Comparison of ENCODE assay signal across 9 mouse cellular contexts in genomic region chr11:106329682-106330081, GRCm38 (mm10). TPM values are rescaled to one million over a fixed set of nuclear protein-coding genes. Genes with fewer than 3 reads are reported as not detected.
DNase-seq lines count a peak whose midpoint lies in the region; ATAC-seq and TF ChIP-seq lines count a peak whose summit lies in the region.
"Had no signal": no experiment of that assay in that cellular context is flagged by ENCODE, and none has a peak within 500 bp of the region (broad histone marks: within the 10 kb centered on the region; RNA-seq: fewer than 3 reads in every experiment).

No protein-coding gene starts in this region.

- DNase-seq in forebrain, postnatal 0 days = peak; percentile 20
- DNase-seq in 3T3-L1 (ENCODE audit: low read depth, low spot score) (peak; percentile 65), R1 (ENCODE audit: low read depth, low spot score) (peak; percentile 45)
- DNase-seq in embryonic facial prominence, embryonic 14.5 days (ENCODE audit: low spot score) = peak; percentile 62
- peak in 2 of 3 experiments; percentile 13 to 32 for DNase-seq in liver, embryonic 14.5 days (ENCODE audit: low read depth in 3 of 3, low spot score in 3 of 3)
- DNase-seq in skeletal muscle tissue, adult 2 months (ENCODE audit: low read depth, low spot score) = peak; percentile 66

- no peak overlapping the region for H3K9ac ChIP-seq in forebrain, postnatal 0 days
- no peak overlapping the region for H3K9ac ChIP-seq in forebrain, embryonic 13.5 days
- H3K9ac ChIP-seq in embryonic facial prominence, embryonic 14.5 days (ENCODE audit: low read depth, low read length) = no peak overlapping the region
- no peak overlapping the region for H3K9ac ChIP-seq in liver, embryonic 14.5 days (replicated peaks)
- no peak overlapping the region for H3K9ac ChIP-seq in forebrain, embryonic 16.5 days (replicated peaks; ENCODE audit: low read depth, low read length)

- WGBS in forebrain, postnatal 0 days = 72% methylated on average over 7 of the region's 7 CpGs
- 77% methylated on average over 7 of the region's 7 CpGs for WGBS in forebrain, embryonic 13.5 days
- WGBS in embryonic facial prominence, embryonic 14.5 days = 68% methylated on average over 7 of the region's 7 CpGs
- WGBS in liver, embryonic 14.5 days (ENCODE audit: insufficient replicate concordance) = 35% methylated on average over 7 of the region's 7 CpGs
- 79% methylated on average over 7 of the region's 7 CpGs for WGBS in forebrain, embryonic 16.5 days

- no peaks in the 10 kb centered on the region for H3K27me3 ChIP-seq in forebrain, postnatal 0 days (ENCODE audit: insufficient read depth, low read length)
- no peaks in the 10 kb centered on the region for H3K27me3 ChIP-seq in forebrain, embryonic 13.5 days
- no peaks in the 10 kb centered on the region for H3K27me3 ChIP-seq in embryonic facial prominence, embryonic 14.5 days (replicated peaks; ENCODE audit: control insufficient read depth, insufficient read depth, low read length)
- H3K27me3 ChIP-seq in liver, embryonic 14.5 days (ENCODE audit: control insufficient read depth, insufficient read depth, low read length) = no peaks in the 10 kb centered on the region
- no peaks in the 10 kb centered on the region for H3K27me3 ChIP-seq in forebrain, embryonic 16.5 days (replicated peaks; ENCODE audit: control insufficient read depth, insufficient read depth, low read length)

- no peaks in the 10 kb centered on the region for H3K36me3 ChIP-seq in forebrain, postnatal 0 days (ENCODE audit: insufficient read depth)
- no peaks in the 10 kb centered on the region for H3K36me3 ChIP-seq in forebrain, embryonic 13.5 days (ENCODE audit: poor library complexity, severe bottlenecking)
- no peaks in the 10 kb centered on the region for H3K36me3 ChIP-seq in embryonic facial prominence, embryonic 14.5 days (ENCODE audit: control insufficient read depth, insufficient read depth, low read length)
- H3K36me3 ChIP-seq in liver, embryonic 14.5 days (replicated peaks; ENCODE audit: control insufficient read depth, insufficient read depth, low read depth) = no peaks in the 10 kb centered on the region
- no peaks in the 10 kb centered on the region for H3K36me3 ChIP-seq in forebrain, embryonic 16.5 days (ENCODE audit: control insufficient read depth, insufficient read depth)

- no peaks in the 10 kb centered on the region for H3K9me3 ChIP-seq in forebrain, postnatal 0 days (ENCODE audit: low read length)
- no peaks in the 10 kb centered on the region for H3K9me3 ChIP-seq in forebrain, embryonic 13.5 days (replicated peaks)
- no peaks in the 10 kb centered on the region for H3K9me3 ChIP-seq in embryonic facial prominence, embryonic 14.5 days (ENCODE audit: control insufficient read depth, low read length)
- no peaks in the 10 kb centered on the region for H3K9me3 ChIP-seq in liver, embryonic 14.5 days (ENCODE audit: control insufficient read depth, low read length)
- H3K9me3 ChIP-seq in forebrain, embryonic 16.5 days (ENCODE audit: control insufficient read depth, low read length) = no peaks in the 10 kb centered on the region

- H3K4me2 ChIP-seq in forebrain, postnatal 0 days (ENCODE audit: low read depth) = no peak overlapping the region
- H3K4me2 ChIP-seq in forebrain, embryonic 13.5 days = no peak overlapping the region
- H3K4me2 ChIP-seq in embryonic facial prominence, embryonic 14.5 days (ENCODE audit: low read depth, low read length) = no peak overlapping the region
- H3K4me2 ChIP-seq in liver, embryonic 14.5 days (ENCODE audit: low read depth) = no peak overlapping the region
- H3K4me2 ChIP-seq in forebrain, embryonic 16.5 days (ENCODE audit: low read length) = no peak overlapping the region

- H3K4me1 ChIP-seq in forebrain, postnatal 0 days (ENCODE audit: insufficient read depth) = no peaks in the 10 kb centered on the region
- no peaks in the 10 kb centered on the region for H3K4me1 ChIP-seq in forebrain, embryonic 13.5 days
- H3K4me1 ChIP-seq in embryonic facial prominence, embryonic 14.5 days (ENCODE audit: control insufficient read depth, insufficient read depth, low read length) = peaks cover 6% of the 10 kb centered on the region; the same call in 1 of the 2 replicates
- peaks cover 0 to 9% of the 10 kb centered on the region in 2 experiments; a peak in 2 of 4 replicates for H3K4me1 ChIP-seq in liver, embryonic 14.5 days (replicated peaks; ENCODE audit: control insufficient read depth in 2 of 2, insufficient read depth in 2 of 2, low read length in 1 of 2)
- H3K4me1 ChIP-seq in forebrain, embryonic 16.5 days (replicated peaks; ENCODE audit: control insufficient read depth, insufficient read depth, low read length) = no peaks in the 10 kb centered on the region

- no peak overlapping the region for H3K27ac ChIP-seq in forebrain, postnatal 0 days (ENCODE audit: low read depth, low read length)
- no peak overlapping the region for H3K27ac ChIP-seq in forebrain, embryonic 13.5 days
- H3K27ac ChIP-seq in embryonic facial prominence, embryonic 14.5 days (replicated peaks; ENCODE audit: low read depth, low read length) = no peak overlapping the region
- H3K27ac ChIP-seq in liver, embryonic 14.5 days = no peak overlapping the region
- H3K27ac ChIP-seq in forebrain, embryonic 16.5 days (ENCODE audit: low read length) = no peak overlapping the region

- no peak for TF ChIP-seq EP300 in liver, embryonic 14.5 days (IDR thresholded peaks at IDR 0.05; ENCODE audit: low read depth)

- H3K4me3 ChIP-seq in forebrain, postnatal 0 days (ENCODE audit: low read depth, low read length) = no peak overlapping the region
- H3K4me3 ChIP-seq in forebrain, embryonic 13.5 days = no peak overlapping the region
- H3K4me3 ChIP-seq in embryonic facial prominence, embryonic 14.5 days (ENCODE audit: low read depth, low read length) = no peak overlapping the region
- no peak overlapping the region for H3K4me3 ChIP-seq in liver, embryonic 14.5 days (ENCODE audit: insufficient read depth in 1 of 2, low read depth in 2 of 2, low read length in 2 of 2)
- no peak overlapping the region for H3K4me3 ChIP-seq in forebrain, embryonic 16.5 days (replicated peaks; ENCODE audit: low read length)

- no peak for ATAC-seq in forebrain, postnatal 0 days
- ATAC-seq in forebrain, embryonic 13.5 days = no peak
- ATAC-seq in embryonic facial prominence, embryonic 14.5 days (ENCODE audit: low read depth) = no peak
- ATAC-seq in liver, embryonic 14.5 days (ENCODE audit: insufficient read depth) = no peak
- ATAC-seq in forebrain, embryonic 16.5 days = no peak

- peak; percentile 57 for TF ChIP-seq CTCF in forebrain, postnatal 0 days (IDR thresholded peaks at IDR 0.05; ENCODE audit: low read depth)
- peak; percentile 41 for TF ChIP-seq CTCF in liver, embryonic 14.5 days (IDR thresholded peaks at IDR 0.05; ENCODE audit: low read depth)

RNA-seq across cellular contexts. Expression of gene Cd79b, which starts 15.1 kb away (rescaled TPM):
- 0.38 and 0.46 TPM in 2 replicates for total RNA-seq in forebrain, postnatal 0 days (2014; rRNA removed)
- 0.71 and 1.1 TPM in 2 replicates for polyA plus RNA-seq in forebrain, postnatal 0 days (2015; fragmentation: Nextera tagmentation; extraction: Ambion mirVana)
- 0.27 and 0.49 TPM in 2 replicates for polyA plus RNA-seq in forebrain, embryonic 13.5 days (2015; fragmentation: Nextera tagmentation; extraction: Ambion mirVana)
- polyA plus RNA-seq in embryonic facial prominence, embryonic 14.5 days (2014; fragmentation: Nextera tagmentation; extraction: Ambion mirVana) = 3.2 and 3.7 TPM in 2 replicates
- 3.1 and 3.7 TPM in 2 replicates for polyA plus RNA-seq in liver, embryonic 14.5 days (2012; rRNA removed)
- 4.5 and 4.9 TPM in 2 replicates for polyA plus RNA-seq in liver, embryonic 14.5 days (2014; fragmentation: Nextera tagmentation; extraction: Ambion mirVana)
- polyA plus RNA-seq in forebrain, embryonic 16.5 days (2015; fragmentation: Nextera tagmentation; extraction: Ambion mirVana) = 0.65 and 0.75 TPM in 2 replicates

RNA-seq across cellular contexts. Expression of gene Scn4a, which starts 23.4 kb away (rescaled TPM):
- not detected in 2 replicates for total RNA-seq in forebrain, postnatal 0 days (2014; rRNA removed)
- 0.06 TPM in 1 of 2 replicates, not detected in the other for polyA plus RNA-seq in forebrain, postnatal 0 days (2015; fragmentation: Nextera tagmentation; extraction: Ambion mirVana)
- polyA plus RNA-seq in forebrain, embryonic 13.5 days (2015; fragmentation: Nextera tagmentation; extraction: Ambion mirVana) = 0.04 TPM in 1 of 2 replicates, not detected in the other
- 0.98 and 1.5 TPM in 2 replicates for polyA plus RNA-seq in embryonic facial prominence, embryonic 14.5 days (2014; fragmentation: Nextera tagmentation; extraction: Ambion mirVana)
- polyA plus RNA-seq in liver, embryonic 14.5 days (2012; rRNA removed) = 0.01 and 0.02 TPM in 2 replicates
- polyA plus RNA-seq in liver, embryonic 14.5 days (2014; fragmentation: Nextera tagmentation; extraction: Ambion mirVana) = not detected in 2 replicates
- polyA plus RNA-seq in forebrain, embryonic 16.5 days (2015; fragmentation: Nextera tagmentation; extraction: Ambion mirVana) = 0.03 TPM in 1 of 2 replicates, not detected in the other

RNA-seq across cellular contexts. Expression of gene Gh, which starts 28.0 kb away (rescaled TPM):
- not detected in 2 replicates for total RNA-seq in forebrain, postnatal 0 days (2014; rRNA removed)
- polyA plus RNA-seq in forebrain, postnatal 0 days (2015; fragmentation: Nextera tagmentation; extraction: Ambion mirVana) = not detected in 2 replicates
- not detected in 2 replicates for polyA plus RNA-seq in forebrain, embryonic 13.5 days (2015; fragmentation: Nextera tagmentation; extraction: Ambion mirVana)
- polyA plus RNA-seq in embryonic facial prominence, embryonic 14.5 days (2014; fragmentation: Nextera tagmentation; extraction: Ambion mirVana) = not detected in 2 replicates
- polyA plus RNA-seq in liver, embryonic 14.5 days (2012; rRNA removed) = not detected in 2 replicates
- not detected in 2 replicates for polyA plus RNA-seq in liver, embryonic 14.5 days (2014; fragmentation: Nextera tagmentation; extraction: Ambion mirVana)
- polyA plus RNA-seq in forebrain, embryonic 16.5 days (2015; fragmentation: Nextera tagmentation; extraction: Ambion mirVana) = not detected in 2 replicates
- polyA plus RNA-seq: neural tube, embryonic 11.5 days had no signal

RNA-seq across cellular contexts. Expression of gene Prr29, which starts 35.6 kb away (rescaled TPM):
- total RNA-seq in forebrain, postnatal 0 days (2014; rRNA removed) = 0.23 TPM in 1 of 2 replicates, not detected in the other
- polyA plus RNA-seq in forebrain, postnatal 0 days (2015; fragmentation: Nextera tagmentation; extraction: Ambion mirVana) = 0.69 TPM in 1 of 2 replicates, not detected in the other
- not detected in 2 replicates for polyA plus RNA-seq in forebrain, embryonic 13.5 days (2015; fragmentation: Nextera tagmentation; extraction: Ambion mirVana)
- 0.92 and 0.93 TPM in 2 replicates for polyA plus RNA-seq in embryonic facial prominence, embryonic 14.5 days (2014; fragmentation: Nextera tagmentation; extraction: Ambion mirVana)
- polyA plus RNA-seq in liver, embryonic 14.5 days (2012; rRNA removed) = not detected in 2 replicates
- polyA plus RNA-seq in liver, embryonic 14.5 days (2014; fragmentation: Nextera tagmentation; extraction: Ambion mirVana) = not detected in 2 replicates
- not detected in 2 replicates for polyA plus RNA-seq in forebrain, embryonic 16.5 days (2015; fragmentation: Nextera tagmentation; extraction: Ambion mirVana)
- polyA plus RNA-seq: neural tube, embryonic 11.5 days had no signal

RNA-seq across cellular contexts. Expression of gene Tcam1, which starts 53.2 kb away (rescaled TPM):
- total RNA-seq in forebrain, postnatal 0 days (2014; rRNA removed) = 0.23 and 0.38 TPM in 2 replicates
- 0.18 and 0.23 TPM in 2 replicates for polyA plus RNA-seq in forebrain, postnatal 0 days (2015; fragmentation: Nextera tagmentation; extraction: Ambion mirVana)
- polyA plus RNA-seq in forebrain, embryonic 13.5 days (2015; fragmentation: Nextera tagmentation; extraction: Ambion mirVana) = 0.10 and 0.14 TPM in 2 replicates
- 0.24 and 0.74 TPM in 2 replicates for polyA plus RNA-seq in embryonic facial prominence, embryonic 14.5 days (2014; fragmentation: Nextera tagmentation; extraction: Ambion mirVana)
- 0.17 and 0.20 TPM in 2 replicates for polyA plus RNA-seq in liver, embryonic 14.5 days (2012; rRNA removed)
- polyA plus RNA-seq in liver, embryonic 14.5 days (2014; fragmentation: Nextera tagmentation; extraction: Ambion mirVana) = 0.09 and 0.18 TPM in 2 replicates
- polyA plus RNA-seq in forebrain, embryonic 16.5 days (2015; fragmentation: Nextera tagmentation; extraction: Ambion mirVana) = 0.11 and 0.17 TPM in 2 replicates
